Mouse (Mus musculus): ENCODE data around the gene Cux1. TPM values are rescaled to one million over a fixed set of nuclear protein-coding genes. Genes with fewer than 3 reads are reported as not detected.

The Cux1 gene
- polyA plus RNA-seq, 1 experiment = 69.2 TPM

GRCm38 (mm10) chr5:136372276-136372675 lies 195.0 kb downstream of the Cux1 start:
- DNase-seq = no peak
- no peaks in the 10 kb centered on the region for H3K27me3 ChIP-seq (ENCODE audit: control insufficient read depth, insufficient read depth, low read length)
- no peak overlapping the region for H3K4me3 ChIP-seq (replicated peaks; ENCODE audit: insufficient read depth, low read depth, low read length)
- H3K4me1 ChIP-seq (ENCODE audit: control insufficient read depth, insufficient read depth, low read length) = peaks cover 22% of the 10 kb centered on the region
- 82% methylated on average over 3 of the region's 3 CpGs for WGBS
- no peak overlapping the region for H3K27ac ChIP-seq (ENCODE audit: insufficient read depth, low read length)
- TF ChIP-seq POLR2A (IDR thresholded peaks at IDR 0.05; ENCODE audit: borderline replicate concordance, insufficient read depth, low read length) (no peak), CTCF (IDR thresholded peaks at IDR 0.05; ENCODE audit: borderline replicate concordance, insufficient read depth, low read depth, low read length) (no peak)

GRCm38 (mm10) chr5:136363421-136363820 lies 203.9 kb downstream of the Cux1 start:
- TF ChIP-seq CTCF (IDR thresholded peaks at IDR 0.05; ENCODE audit: borderline replicate concordance, insufficient read depth, low read depth, low read length) (no peak), POLR2A (IDR thresholded peaks at IDR 0.05; ENCODE audit: borderline replicate concordance, insufficient read depth, low read length) (no peak)
- no peak overlapping the region for H3K4me3 ChIP-seq (replicated peaks; ENCODE audit: insufficient read depth, low read depth, low read length)
- peaks cover 5% of the 10 kb centered on the region; the same call in 1 of the 2 replicates for H3K4me1 ChIP-seq (ENCODE audit: control insufficient read depth, insufficient read depth, low read length)
- H3K27ac ChIP-seq (ENCODE audit: insufficient read depth, low read length) = no peak overlapping the region
- WGBS = 20% methylated on average over 7 of the region's 7 CpGs
- H3K27me3 ChIP-seq (ENCODE audit: control insufficient read depth, insufficient read depth, low read length) = no peaks in the 10 kb centered on the region
- peak in 1 of 2 experiments; percentile 29 for DNase-seq

- Histone ChIP-seq H3K27ac (ENCODE audit: insufficient read depth, low read length) (no peak overlapping the region), H3K27me3 (ENCODE audit: control insufficient read depth, insufficient read depth, low read length) (no peaks in the 10 kb centered on the region), H3K4me1 (ENCODE audit: control insufficient read depth, insufficient read depth, low read length) (peaks cover 5% of the 10 kb centered on the region; the same call in 1 of the 2 replicates), H3K4me3 (replicated peaks; ENCODE audit: insufficient read depth, low read depth, low read length) (no peak overlapping the region)
- TF ChIP-seq CTCF (IDR thresholded peaks at IDR 0.05; ENCODE audit: borderline replicate concordance, insufficient read depth, low read depth, low read length) = no peak
- no peak for TF ChIP-seq POLR2A (IDR thresholded peaks at IDR 0.05; ENCODE audit: borderline replicate concordance, insufficient read depth, low read length)
- DNase-seq = no peak
- WGBS = 89% methylated on average over 6 of the region's 6 CpGs
Observed at GRCm38 (mm10) chr5:136362473-136363230, 204.6 kb downstream of the Cux1 start.

- TF ChIP-seq POLR2A (IDR thresholded peaks at IDR 0.05; ENCODE audit: borderline replicate concordance, insufficient read depth, low read length) (no peak), CTCF (IDR thresholded peaks at IDR 0.05; ENCODE audit: borderline replicate concordance, insufficient read depth, low read depth, low read length) (no peak)
- Histone ChIP-seq H3K4me1 (ENCODE audit: control insufficient read depth, insufficient read depth, low read length) (peaks cover 5% of the 10 kb centered on the region; the same call in 1 of the 2 replicates), H3K27me3 (ENCODE audit: control insufficient read depth, insufficient read depth, low read length) (no peaks in the 10 kb centered on the region), H3K27ac (ENCODE audit: insufficient read depth, low read length) (no peak overlapping the region), H3K4me3 (replicated peaks; ENCODE audit: insufficient read depth, low read depth, low read length) (no peak overlapping the region)
- 97% methylated on average over 5 of the region's 5 CpGs for WGBS
- DNase-seq = no peak
Observed at GRCm38 (mm10) chr5:136362021-136362420, 205.3 kb downstream of the Cux1 start.

GRCm38 (mm10) chr5:136357227-136357626 lies 210.1 kb downstream of the Cux1 start:
- DNase-seq = no peak

GRCm38 (mm10) chr5:136355583-136356126 lies 211.6 kb downstream of the Cux1 start:
- TF ChIP-seq CTCF (IDR thresholded peaks at IDR 0.05; ENCODE audit: borderline replicate concordance, insufficient read depth, low read depth, low read length) = no peak
- TF ChIP-seq POLR2A (IDR thresholded peaks at IDR 0.05; ENCODE audit: borderline replicate concordance, insufficient read depth, low read length) = no peak
- H3K27me3 ChIP-seq (ENCODE audit: control insufficient read depth, insufficient read depth, low read length) = no peaks in the 10 kb centered on the region
- no peak overlapping the region for H3K27ac ChIP-seq (ENCODE audit: insufficient read depth, low read length)
- 82% methylated on average over 3 of the region's 3 CpGs for WGBS
- H3K4me1 ChIP-seq (ENCODE audit: control insufficient read depth, insufficient read depth, low read length) = no peaks in the 10 kb centered on the region; the same call in 1 of the 2 replicates
- no peak overlapping the region for H3K4me3 ChIP-seq (replicated peaks; ENCODE audit: insufficient read depth, low read depth, low read length)
- DNase-seq = no peak

More at GRCm38 (mm10) chr5:136357227-136357626, 210.1 kb downstream of the Cux1 start:
- WGBS = 58% methylated on average over 2 of the region's 2 CpGs
- Histone ChIP-seq H3K27me3 (ENCODE audit: control insufficient read depth, insufficient read depth, low read length) (no peaks in the 10 kb centered on the region), H3K4me1 (ENCODE audit: control insufficient read depth, insufficient read depth, low read length) (no peaks in the 10 kb centered on the region; the same call in 1 of the 2 replicates), H3K4me3 (replicated peaks; ENCODE audit: insufficient read depth, low read depth, low read length) (no peak overlapping the region), H3K27ac (ENCODE audit: insufficient read depth, low read length) (no peak overlapping the region)
- TF ChIP-seq POLR2A (IDR thresholded peaks at IDR 0.05; ENCODE audit: borderline replicate concordance, insufficient read depth, low read length) (no peak), CTCF (IDR thresholded peaks at IDR 0.05; ENCODE audit: borderline replicate concordance, insufficient read depth, low read depth, low read length) (no peak)

GRCm38 (mm10) chr5:136354729-136355128 lies 212.6 kb downstream of the Cux1 start:
- Histone ChIP-seq H3K4me3 (replicated peaks; ENCODE audit: insufficient read depth, low read depth, low read length) (no peak overlapping the region), H3K27me3 (ENCODE audit: control insufficient read depth, insufficient read depth, low read length) (no peaks in the 10 kb centered on the region), H3K4me1 (ENCODE audit: control insufficient read depth, insufficient read depth, low read length) (no peaks in the 10 kb centered on the region; the same call in 1 of the 2 replicates), H3K27ac (ENCODE audit: insufficient read depth, low read length) (no peak overlapping the region)
- WGBS = 49% methylated on average over 6 of the region's 6 CpGs
- no peak for TF ChIP-seq CTCF (IDR thresholded peaks at IDR 0.05; ENCODE audit: borderline replicate concordance, insufficient read depth, low read depth, low read length)
- no peak for TF ChIP-seq POLR2A (IDR thresholded peaks at IDR 0.05; ENCODE audit: borderline replicate concordance, insufficient read depth, low read length)
- DNase-seq = no peak

- TF ChIP-seq POLR2A (IDR thresholded peaks at IDR 0.05; ENCODE audit: borderline replicate concordance, insufficient read depth, low read length) = no peak
- no peak for TF ChIP-seq CTCF (IDR thresholded peaks at IDR 0.05; ENCODE audit: borderline replicate concordance, insufficient read depth, low read depth, low read length)
- Histone ChIP-seq H3K27me3 (ENCODE audit: control insufficient read depth, insufficient read depth, low read length) (no peaks in the 10 kb centered on the region), H3K4me3 (replicated peaks; ENCODE audit: insufficient read depth, low read depth, low read length) (no peak overlapping the region), H3K4me1 (ENCODE audit: control insufficient read depth, insufficient read depth, low read length) (no peaks in the 10 kb centered on the region; the same call in 1 of the 2 replicates), H3K27ac (ENCODE audit: insufficient read depth, low read length) (no peak overlapping the region)
- peak; percentile 65 to 84 for DNase-seq
- WGBS = 11% methylated on average over 8 of the region's 8 CpGs
Observed at GRCm38 (mm10) chr5:136353114-136353513, 214.2 kb downstream of the Cux1 start.

Data from cerebellum, adult 2 months (tissue).